15 mouse cellular contexts compared by ENCODE assay signal in the genomic region with DNA sequence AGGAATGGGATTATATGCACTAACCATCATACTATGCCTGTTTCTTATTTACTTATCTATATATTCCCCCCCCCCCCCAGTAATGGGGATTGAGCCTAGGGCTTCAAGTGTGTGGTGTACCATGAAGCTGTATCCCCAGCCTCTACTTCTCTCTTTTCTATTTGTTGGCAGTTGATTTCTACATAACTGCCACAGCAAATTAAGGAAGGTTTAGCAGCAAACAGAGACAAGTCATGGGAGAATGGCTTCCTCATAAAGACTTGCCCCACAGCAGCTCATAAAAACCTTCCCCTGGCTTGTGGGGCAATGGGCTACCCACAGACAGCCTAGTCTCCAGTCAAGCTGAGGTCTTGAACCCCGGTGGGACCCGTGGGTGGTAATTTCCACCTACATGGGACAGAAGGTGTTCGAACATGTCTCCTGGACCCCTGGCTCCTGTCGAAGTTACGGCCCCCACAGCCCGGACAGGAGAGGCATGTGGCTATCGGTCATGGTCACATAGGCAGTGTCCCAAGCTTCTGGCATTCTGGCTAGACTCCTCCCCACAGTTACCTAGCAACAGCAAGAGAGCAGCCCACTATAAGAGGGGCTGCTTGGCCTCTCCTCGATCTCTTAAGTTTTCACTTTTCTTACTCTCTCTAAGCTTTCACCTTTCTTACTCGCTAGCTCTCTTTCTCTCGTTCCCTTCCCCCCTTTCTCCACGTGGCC. TPM values are rescaled to one million over a fixed set of nuclear protein-coding genes. Genes with fewer than 3 reads are reported as not detected.
DNase-seq lines count a peak whose midpoint lies in the region; ATAC-seq lines count a peak whose summit lies in the region.
"Had no signal": no experiment of that assay in that cellular context is flagged by ENCODE, and none has a peak within 500 bp of the region (broad histone marks: within the 10 kb centered on the region; RNA-seq: fewer than 3 reads in every experiment).

No protein-coding gene starts in this region.

- H3K4me3 ChIP-seq in heart, embryonic 11.5 days (ENCODE audit: low read depth, low read length): no peak overlapping the region
- H3K4me3 ChIP-seq in lung, embryonic 15.5 days: no peak overlapping the region
- no peak overlapping the region for H3K4me3 ChIP-seq in neural tube, embryonic 11.5 days (ENCODE audit: low read depth, low read length)
- H3K4me3 ChIP-seq: heart, adult 2 months; megakaryocyte, embryonic 14.5 days had no signal

- no peak overlapping the region for H3K4me2 ChIP-seq in heart, embryonic 11.5 days
- peak overlapping the region; percentile 23; the same call in 1 of the 2 replicates for H3K4me2 ChIP-seq in lung, embryonic 15.5 days
- H3K4me2 ChIP-seq in neural tube, embryonic 11.5 days (ENCODE audit: low read depth): 0 out of 2 replicates have a peak overlapping the region, but pooled peaks have one; percentile 17

- H3K27ac ChIP-seq in heart, embryonic 11.5 days (ENCODE audit: low read depth, low read length): no peak overlapping the region
- peak overlapping the region; percentile 40; the same call in 1 of the 2 replicates for H3K27ac ChIP-seq in lung, embryonic 15.5 days
- no peak overlapping the region for H3K27ac ChIP-seq in neural tube, embryonic 11.5 days (ENCODE audit: low read depth, low read length)
- H3K27ac ChIP-seq: heart, adult 2 months; hindbrain, postnatal 0 days had no signal

- no peaks in the 10 kb centered on the region for H3K36me3 ChIP-seq in heart, embryonic 11.5 days (ENCODE audit: control insufficient read depth, insufficient read depth, low read length)
- H3K36me3 ChIP-seq in lung, embryonic 15.5 days: no peaks in the 10 kb centered on the region
- no peaks in the 10 kb centered on the region for H3K36me3 ChIP-seq in neural tube, embryonic 11.5 days (ENCODE audit: control insufficient read depth, insufficient read depth, low read length)

- H3K4me1 ChIP-seq in heart, embryonic 11.5 days (ENCODE audit: control insufficient read depth, insufficient read depth, low read length): peaks cover 12% of the 10 kb centered on the region
- peaks cover 15% of the 10 kb centered on the region; the same call in 1 of the 2 replicates for H3K4me1 ChIP-seq in lung, embryonic 15.5 days
- H3K4me1 ChIP-seq in neural tube, embryonic 11.5 days (ENCODE audit: control insufficient read depth, insufficient read depth, low read length): no peaks in the 10 kb centered on the region
- H3K4me1 ChIP-seq: megakaryocyte, embryonic 14.5 days had no signal

- no peaks in the 10 kb centered on the region for H3K27me3 ChIP-seq in heart, embryonic 11.5 days (ENCODE audit: control insufficient read depth, insufficient read depth, low read length)
- H3K27me3 ChIP-seq in lung, embryonic 15.5 days: no peaks in the 10 kb centered on the region
- no peaks in the 10 kb centered on the region for H3K27me3 ChIP-seq in neural tube, embryonic 11.5 days (ENCODE audit: control insufficient read depth, insufficient read depth, low read length)

- DNase-seq in heart, adult 11 months: peak; percentile 84
- no peak for DNase-seq in lung, postnatal 36 days
- no peak for DNase-seq in neural tube, embryonic 11.5 days (ENCODE audit: low spot score)
- no peak for DNase-seq in urinary bladder, postnatal 14 days (ENCODE audit: low spot score)
- DNase-seq: cerebellum, adult 11 months; cerebellum, postnatal 36 days; heart, adult 2 months; right cerebral cortex, postnatal 4 days had no signal

- no peak for ATAC-seq in heart, embryonic 11.5 days (replicated peaks; ENCODE audit: insufficient number of reproducible peaks, low FRiP score, low TSS enrichment)
- no peak for ATAC-seq in lung, embryonic 15.5 days (ENCODE audit: borderline replicate concordance, extremely low read depth, low FRiP score, low TSS enrichment)
- ATAC-seq in granulocyte monocyte progenitor cell, adult 5-6 weeks (replicated peaks; ENCODE audit: poor library complexity, severe bottlenecking): peak; percentile 90
- no peak for ATAC-seq in neural tube, embryonic 11.5 days (ENCODE audit: insufficient read depth, low FRiP score, low TSS enrichment)
- ATAC-seq in erythroblast, adult 5-6 weeks (replicated peaks; ENCODE audit: low FRiP score, poor library complexity, severe bottlenecking): no peak
- ATAC-seq: forebrain, embryonic 14.5 days; hindbrain, postnatal 0 days had no signal

- H3K9me3 ChIP-seq in heart, embryonic 11.5 days (replicated peaks; ENCODE audit: control insufficient read depth, low read length): no peaks in the 10 kb centered on the region
- H3K9me3 ChIP-seq in lung, embryonic 15.5 days: no peaks in the 10 kb centered on the region
- no peaks in the 10 kb centered on the region for H3K9me3 ChIP-seq in neural tube, embryonic 11.5 days (ENCODE audit: control insufficient read depth, low read length)
- H3K9me3 ChIP-seq: megakaryocyte, embryonic 14.5 days had no signal

- WGBS in heart, embryonic 11.5 days (ENCODE audit: insufficient replicate concordance): 68% methylated on average over 11 of the region's 11 CpGs
- WGBS in lung, embryonic 15.5 days: 48% methylated on average over 11 of the region's 11 CpGs
- WGBS in neural tube, embryonic 11.5 days: 39% methylated on average over 11 of the region's 11 CpGs

- H3K9ac ChIP-seq in heart, embryonic 11.5 days (ENCODE audit: low read depth, low read length): no peak overlapping the region
- no peak overlapping the region for H3K9ac ChIP-seq in lung, embryonic 15.5 days
- no peak overlapping the region for H3K9ac ChIP-seq in neural tube, embryonic 11.5 days (ENCODE audit: low read length)

RNA-seq across cellular contexts. Expression of a gene that starts 35.1 kb away (rescaled TPM):
- polyA plus RNA-seq in heart, embryonic 11.5 days (2014; fragmentation: Nextera tagmentation; extraction: Ambion mirVana): 264 and 300 TPM in 2 replicates
- 186 and 196 TPM in 2 replicates for polyA plus RNA-seq in lung, embryonic 15.5 days (2015; fragmentation: Nextera tagmentation; extraction: Ambion mirVana)
- total RNA-seq in granulocyte monocyte progenitor cell, adult 5-6 weeks (2014; fragmentation: Nextera tagmentation): 112 and 221 TPM in 2 replicates
- total RNA-seq in granulocyte monocyte progenitor cell, adult 5-6 weeks (2017): 282 and 366 TPM in 2 replicates
- polyA plus RNA-seq in neural tube, embryonic 11.5 days (2014; fragmentation: Nextera tagmentation; extraction: Ambion mirVana): 236 and 242 TPM in 2 replicates
- 473 and 522 TPM in 2 replicates for total RNA-seq in erythroblast, adult 5-6 weeks (2015; ENCODE audit: low replicate concordance)
- total RNA-seq in erythroblast, adult 5-6 weeks (2017; ENCODE audit: low replicate concordance): 929 and 957 TPM in 2 replicates
